ENCODE assay signal across 12 mouse cellular contexts in genomic region chr17:93199218-93199617, GRCm38 (mm10). TPM values are rescaled to one million over a fixed set of nuclear protein-coding genes. Genes with fewer than 3 reads are reported as not detected.
DNase-seq lines count a peak whose midpoint lies in the region; ATAC-seq lines count a peak whose summit lies in the region.
"Had no signal": no experiment of that assay in that cellular context is flagged by ENCODE, and none has a peak within 500 bp of the region (broad histone marks: within the 10 kb centered on the region; RNA-seq: fewer than 3 reads in every experiment).

No protein-coding gene starts in this region.

- H3K27ac ChIP-seq in forebrain, embryonic 12.5 days, result no peak overlapping the region
- no peak overlapping the region for H3K27ac ChIP-seq in limb, embryonic 13.5 days
- peak overlapping the region; percentile 69 for H3K27ac ChIP-seq in neural tube, embryonic 15.5 days (replicated peaks)
- H3K27ac ChIP-seq: liver, embryonic 13.5 days had no signal

- H3K9me3 ChIP-seq in forebrain, embryonic 12.5 days, result no peaks in the 10 kb centered on the region
- H3K9me3 ChIP-seq in limb, embryonic 13.5 days, result no peaks in the 10 kb centered on the region
- no peaks in the 10 kb centered on the region for H3K9me3 ChIP-seq in neural tube, embryonic 15.5 days (replicated peaks)
- H3K9me3 ChIP-seq: liver, embryonic 13.5 days had no signal

- no peak overlapping the region; the same call in 1 of the 2 replicates for H3K9ac ChIP-seq in forebrain, embryonic 12.5 days
- H3K9ac ChIP-seq in limb, embryonic 13.5 days, result no peak overlapping the region
- H3K9ac ChIP-seq in neural tube, embryonic 15.5 days (replicated peaks), result peak overlapping the region; percentile 47
- H3K9ac ChIP-seq: liver, embryonic 13.5 days had no signal

- H3K4me1 ChIP-seq in forebrain, embryonic 12.5 days, result peaks cover 35% of the 10 kb centered on the region
- H3K4me1 ChIP-seq in limb, embryonic 13.5 days, result peaks cover 36% of the 10 kb centered on the region
- peaks cover 30% of the 10 kb centered on the region for H3K4me1 ChIP-seq in neural tube, embryonic 15.5 days
- H3K4me1 ChIP-seq: liver, embryonic 13.5 days had no signal

- no peaks in the 10 kb centered on the region for H3K36me3 ChIP-seq in forebrain, embryonic 12.5 days (replicated peaks)
- no peaks in the 10 kb centered on the region for H3K36me3 ChIP-seq in limb, embryonic 13.5 days
- no peaks in the 10 kb centered on the region for H3K36me3 ChIP-seq in neural tube, embryonic 15.5 days
- H3K36me3 ChIP-seq: liver, embryonic 13.5 days had no signal

- H3K27me3 ChIP-seq in forebrain, embryonic 12.5 days, result peaks cover 66% of the 10 kb centered on the region
- peaks cover 83% of the 10 kb centered on the region for H3K27me3 ChIP-seq in limb, embryonic 13.5 days
- peaks cover 28% of the 10 kb centered on the region for H3K27me3 ChIP-seq in neural tube, embryonic 15.5 days (replicated peaks)

- no peak for ATAC-seq in forebrain, embryonic 12.5 days (ENCODE audit: low FRiP score)
- no peak for ATAC-seq in limb, embryonic 13.5 days (ENCODE audit: low FRiP score, low read depth)
- ATAC-seq in neural tube, embryonic 15.5 days (ENCODE audit: low FRiP score), result no peak

- peak overlapping the region; percentile 68 for H3K4me2 ChIP-seq in forebrain, embryonic 12.5 days
- peak overlapping the region; percentile 25; the same call in 1 of the 2 replicates for H3K4me2 ChIP-seq in limb, embryonic 13.5 days (replicated peaks)
- peak overlapping the region; percentile 68 for H3K4me2 ChIP-seq in neural tube, embryonic 15.5 days
- H3K4me2 ChIP-seq: liver, embryonic 13.5 days had no signal

- peak; percentile 10 for DNase-seq in embryo, embryonic 9.5 days (ENCODE audit: extremely low spot score)
- DNase-seq in heart, adult 11 months, result no peak
- no peak for DNase-seq in adrenal gland, adult 2 months
- no peak for DNase-seq in kidney, adult 11 months
- DNase-seq: kidney, postnatal 14 days; liver, embryonic 13.5 days; thymus, postnatal 36 days had no signal

- WGBS in forebrain, embryonic 12.5 days, result under 1% methylated on average over 15 of the region's 15 CpGs
- WGBS in limb, embryonic 13.5 days, result under 1% methylated on average over 15 of the region's 15 CpGs
- under 1% methylated on average over 15 of the region's 15 CpGs for WGBS in neural tube, embryonic 15.5 days

- peak overlapping the region; percentile 39 for H3K4me3 ChIP-seq in forebrain, embryonic 12.5 days (replicated peaks)
- peak overlapping the region; percentile 11; the same call in 1 of the 2 replicates for H3K4me3 ChIP-seq in limb, embryonic 13.5 days
- H3K4me3 ChIP-seq in neural tube, embryonic 15.5 days (replicated peaks), result peak overlapping the region; percentile 41
- H3K4me3 ChIP-seq: liver, embryonic 13.5 days had no signal

RNA-seq across cellular contexts. Expression of gene Adcyap1, which starts 0.4 kb away (rescaled TPM):
- 6.8 and 7.9 TPM in 2 replicates for polyA plus RNA-seq in forebrain, embryonic 12.5 days (2016; fragmentation: Nextera tagmentation; extraction: Ambion mirVana)
- 1.6 and 1.9 TPM in 2 replicates for polyA plus RNA-seq in limb, embryonic 13.5 days (2015; fragmentation: Nextera tagmentation; extraction: Ambion mirVana)
- 30.0 TPM in 2 replicates for polyA plus RNA-seq in neural tube, embryonic 15.5 days (2015; fragmentation: Nextera tagmentation; extraction: Ambion mirVana)
- total RNA-seq in adrenal gland, adult 2 months (2021), result under 1 TPM in 1 of 2 experiments, not detected in 1; 0.35 TPM
- 0.04 and 0.70 TPM in 2 replicates for polyA plus RNA-seq in adrenal gland, adult 2 months (2012; rRNA removed)
- polyA plus RNA-seq: heart, embryonic 16.5 days; spleen, adult 2 months had no signal
